Mouse (Mus musculus) liver, adult 10 weeks (tissue): ENCODE data around the gene Smim1. TPM values are rescaled to one million over a fixed set of nuclear protein-coding genes. Genes with fewer than 3 reads are reported as not detected.

ENCODE experiments used
- polyA plus RNA-seq: library from polyadenylated mRNA; stranded (reverse); fragments of 350-450 nt; fragmentation: Illumina TruSeq; extraction: RNeasy Lipid Tissue Mini Kit (QIAGEN cat#74804); gene quantifications from one replicate; pipeline ENCODE4 v1.2.3, GENCODE M21; 2014; ENCODE audit warnings: low read depth, low replicate concordance

Smim1 gene
- not detected for polyA plus RNA-seq

DNA sequence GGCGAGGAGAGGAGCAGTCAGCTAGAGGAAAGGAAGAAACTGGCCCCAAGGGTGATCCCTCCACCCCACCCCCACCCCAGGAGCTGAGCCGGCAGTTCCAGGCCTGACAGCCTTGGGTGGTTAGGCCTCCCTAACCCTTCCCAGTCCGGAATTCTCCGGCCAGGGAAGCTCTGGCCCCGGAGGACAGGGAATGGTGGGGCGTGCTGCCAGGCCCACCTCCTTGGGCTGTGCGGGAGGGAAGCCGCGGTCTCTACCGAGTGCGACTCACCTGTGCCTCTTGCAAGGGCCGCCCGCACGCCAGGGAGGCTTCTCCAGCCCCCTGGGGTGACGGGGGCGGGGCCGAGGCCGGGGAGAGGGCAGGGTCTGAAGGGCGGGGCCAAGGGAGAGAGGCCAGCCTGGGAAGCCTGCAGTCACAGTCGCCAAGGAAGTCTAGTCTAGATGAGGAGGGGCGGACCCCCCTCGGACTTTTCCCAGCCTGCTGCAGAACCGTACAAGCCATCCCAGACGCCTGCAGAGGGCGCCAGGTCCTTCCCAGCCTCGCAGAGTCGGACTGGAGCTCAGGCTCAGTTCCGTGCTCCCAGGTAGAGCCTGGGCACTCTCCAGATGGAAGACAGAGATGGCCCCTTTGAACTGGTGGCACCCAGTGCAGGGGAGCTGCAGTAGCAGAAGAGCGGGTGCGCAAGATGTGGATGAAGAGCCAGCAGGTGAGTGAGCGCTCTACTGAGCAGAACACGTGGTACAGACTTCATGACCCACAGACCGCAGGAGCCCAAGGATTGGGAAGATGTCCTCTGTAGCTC is at the start of gene Smim1:
Gene Smim1 (minus strand): TSS at position 590 of the 800 bp plus-strand sequence.

DNA sequence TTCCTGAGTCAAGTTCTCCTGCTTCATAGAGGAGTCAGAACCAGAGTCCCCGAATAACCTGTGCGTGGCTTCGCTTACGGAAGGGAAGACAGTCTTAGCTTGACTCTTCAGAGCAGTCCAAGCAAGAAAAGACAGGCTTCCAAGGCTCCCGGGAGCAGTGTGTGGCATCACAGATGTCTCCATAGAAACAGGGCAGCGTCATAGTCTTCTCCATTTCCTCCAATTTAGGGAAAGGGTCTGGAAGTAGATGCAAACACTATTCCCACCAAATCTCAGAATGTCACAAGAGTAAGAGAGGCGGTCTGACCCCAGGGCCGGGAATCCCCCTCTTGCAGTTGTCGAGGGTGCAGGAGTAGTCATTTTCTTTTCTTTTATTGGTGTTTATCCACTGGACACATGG is 16.5 kb upstream of the Smim1 start, which contains the start of gene Ccdc27:
Gene Ccdc27 (minus strand): TSS at position 101 of the 400 bp plus-strand sequence.

DNA sequence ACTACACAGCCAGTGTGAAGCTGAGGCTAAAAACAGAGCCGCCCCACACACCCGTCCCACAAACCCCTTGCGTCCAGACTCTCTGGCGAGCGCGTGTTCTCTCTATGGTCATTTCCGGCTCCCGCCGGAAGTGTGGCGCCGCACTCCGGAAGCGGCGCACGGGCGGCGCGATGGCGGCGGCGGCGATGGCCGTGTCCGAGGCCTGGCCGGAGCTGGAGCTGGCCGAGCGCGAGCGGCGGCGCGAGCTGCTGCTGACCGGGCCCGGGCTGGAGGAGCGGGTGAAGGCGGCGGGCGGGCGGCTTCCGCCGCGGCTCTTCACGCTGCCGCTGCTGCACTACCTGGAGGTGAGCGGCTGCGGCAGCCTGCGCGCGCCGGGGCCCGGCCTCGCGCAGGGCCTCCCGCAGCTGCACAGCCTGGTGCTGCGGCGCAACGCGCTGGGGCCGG is 14.4 kb downstream of the Smim1 start, which contains the start of gene Lrrc47:
Gene Lrrc47 (plus strand): TSS at position 86 of the 444 bp plus-strand sequence.

DNA sequence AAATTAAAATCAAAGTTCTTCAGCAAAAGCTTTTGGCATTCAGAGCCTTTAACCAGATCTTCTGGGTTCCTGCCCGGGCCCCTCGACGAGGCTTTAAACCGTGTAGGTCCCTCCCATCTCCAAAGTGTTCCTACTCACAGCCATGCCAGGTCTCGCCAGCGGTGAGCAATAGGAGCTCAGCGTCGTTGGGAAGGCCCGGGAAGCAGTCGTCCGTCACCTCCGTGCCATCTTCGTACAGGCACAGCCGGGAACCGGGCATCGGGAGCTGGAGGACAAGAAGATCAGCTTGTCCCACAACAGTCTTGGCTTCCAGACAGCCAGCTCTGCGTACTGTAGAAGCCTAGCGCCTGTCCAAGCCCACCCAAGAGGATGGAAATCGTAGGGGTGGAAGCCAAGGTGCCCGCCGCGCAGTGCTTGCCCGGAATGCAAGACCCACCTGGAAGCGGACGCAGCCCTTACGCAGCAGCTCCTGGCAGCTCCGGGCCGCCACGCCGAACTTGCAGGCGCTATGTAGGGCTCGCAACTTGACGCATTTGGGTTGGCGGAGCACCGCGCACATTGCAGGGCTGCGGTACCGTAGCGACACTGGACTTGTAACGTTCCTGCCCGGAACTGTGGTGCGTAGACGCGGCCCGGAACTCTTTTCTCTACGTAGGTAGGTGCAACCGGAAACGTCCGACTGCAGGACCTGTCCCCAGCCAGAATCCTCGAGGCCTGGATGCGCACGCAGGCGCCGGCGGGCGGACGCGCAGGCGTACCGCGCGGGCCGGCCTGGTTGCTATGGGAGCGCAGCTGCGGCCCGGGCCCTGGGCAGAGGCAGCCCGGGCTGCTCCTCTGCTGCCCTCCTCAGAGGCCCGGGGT is 51.4 kb downstream of the Smim1 start, which contains the start of the genes Dffb and Cep104:
Gene Dffb (minus strand): TSS at position 696 of the 861 bp plus-strand sequence.
Gene Cep104 (plus strand): TSS at position 764 of the 861 bp plus-strand sequence.

Other genes with a start within 250 kb of the Smim1 start
- gene A430005L14Rik, start 69.0 kb downstream of the Smim1 start, polyA plus RNA-seq = 16.9 TPM
- gene Dffb, start 51.1 kb downstream of the Smim1 start, polyA plus RNA-seq = 2.6 TPM
- gene Cep104, start 51.0 kb downstream of the Smim1 start, polyA plus RNA-seq = 2.5 TPM
- gene Lrrc47, start 14.5 kb downstream of the Smim1 start, polyA plus RNA-seq = 9.1 TPM
- not detected for gene Ccdc27, start 16.4 kb upstream of the Smim1 start, polyA plus RNA-seq
- not detected for gene Trp73, start 114.0 kb upstream of the Smim1 start, polyA plus RNA-seq
- gene Wrap73, start 116.1 kb upstream of the Smim1 start, polyA plus RNA-seq = 0.93 TPM
- 42.4 TPM for gene Tprgl, start 134.4 kb upstream of the Smim1 start, polyA plus RNA-seq
- gene Megf6, start 144.5 kb upstream of the Smim1 start, polyA plus RNA-seq = not detected